Mouse (Mus musculus) naive thymus-derived CD4-positive, alpha-beta T cell, adult 2 months (primary cell): Measurements from ENCODE around the gene Il11ra2.
"Not testable (repeated sequence)": the region's sequence is repeated elsewhere in the genome, so short reads cannot be mapped to it uniquely, and the experiment has no call there.

Experiments
- DNase-seq: peaks from one replicate; pipeline ENCODE4 v3.0.0-alpha.2; 2011; ENCODE audit warnings: low read depth

The Il11ra2 gene

DNA sequence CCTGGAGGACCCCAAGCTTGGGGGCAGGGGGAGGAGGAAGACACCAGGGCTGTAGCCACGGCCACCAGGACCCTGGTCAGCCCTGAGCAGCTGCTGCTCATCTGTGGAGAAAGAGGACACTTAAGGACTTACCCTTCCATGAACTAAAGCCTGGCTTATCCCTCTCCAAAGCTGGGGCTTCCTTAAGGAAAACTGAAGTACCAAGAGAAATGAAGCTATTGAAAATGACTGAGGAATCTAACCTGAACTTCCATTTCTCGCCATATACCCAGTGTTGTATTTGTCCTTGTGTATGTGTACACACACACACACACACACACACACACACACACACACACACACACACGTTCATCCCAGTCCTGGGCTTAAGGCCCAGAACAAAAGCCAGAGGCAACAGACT lies at the start of gene Il11ra2:
Il11ra2 (minus strand) TSS at position 101 of the 400 bp plus-strand sequence.
- DNase-seq = not testable (repeated sequence)

DNA sequence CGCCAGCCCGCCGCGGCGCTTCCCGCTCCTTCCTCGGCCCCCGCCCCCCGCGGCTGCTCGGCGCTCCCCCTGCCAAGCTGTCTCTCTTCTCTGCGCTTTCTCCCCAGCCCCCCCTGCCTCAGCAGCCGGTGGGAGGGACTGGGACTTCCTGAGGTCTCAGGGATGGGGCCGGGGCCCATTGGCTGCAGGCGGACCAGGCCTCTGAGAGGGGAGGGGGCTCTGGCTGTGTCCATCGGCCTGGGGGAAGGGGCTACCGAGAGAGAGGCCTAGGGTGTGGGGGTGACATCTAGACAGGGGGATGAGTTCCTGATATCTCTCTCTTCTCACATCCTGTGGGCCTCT lies 20.5 kb upstream of the Il11ra2 start:
- DNase-seq = not testable (repeated sequence)

DNA sequence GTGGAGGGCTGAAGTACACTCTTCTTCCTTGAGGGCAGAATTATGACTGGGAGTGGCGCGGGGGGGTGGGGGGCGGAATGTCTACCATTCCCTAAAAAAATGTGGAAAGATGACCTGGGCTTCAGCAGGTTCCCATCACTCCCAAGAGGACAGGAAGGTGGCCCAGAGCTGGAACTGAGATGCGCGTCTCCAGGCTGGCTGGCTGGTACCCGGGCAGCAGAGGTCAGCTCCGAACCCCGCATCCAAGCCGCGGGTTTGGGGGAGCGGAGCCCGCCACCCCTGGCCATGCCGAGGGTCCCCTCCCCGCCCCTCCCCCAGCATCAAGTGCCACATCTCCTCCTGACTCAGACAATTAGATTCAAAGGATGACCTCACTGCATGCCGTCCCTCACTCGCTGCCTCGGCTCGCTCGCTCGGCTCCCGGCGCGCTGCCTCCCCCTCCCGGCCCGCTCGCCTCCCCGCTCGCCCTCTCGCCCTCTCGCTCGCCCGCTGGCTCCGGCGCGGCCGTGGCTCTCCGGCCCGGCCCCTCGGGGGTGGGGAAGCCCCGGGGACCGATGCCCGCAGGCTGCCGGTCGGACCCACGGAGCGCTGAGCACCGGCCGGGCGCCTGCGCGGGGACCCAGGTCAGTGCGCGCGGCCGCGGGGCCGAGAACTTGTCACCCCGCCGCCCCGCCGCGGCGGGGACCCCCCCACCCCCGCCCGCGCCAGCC lies 19.9 kb upstream of the Il11ra2 start:
- DNase-seq = not testable (repeated sequence)

DNA sequence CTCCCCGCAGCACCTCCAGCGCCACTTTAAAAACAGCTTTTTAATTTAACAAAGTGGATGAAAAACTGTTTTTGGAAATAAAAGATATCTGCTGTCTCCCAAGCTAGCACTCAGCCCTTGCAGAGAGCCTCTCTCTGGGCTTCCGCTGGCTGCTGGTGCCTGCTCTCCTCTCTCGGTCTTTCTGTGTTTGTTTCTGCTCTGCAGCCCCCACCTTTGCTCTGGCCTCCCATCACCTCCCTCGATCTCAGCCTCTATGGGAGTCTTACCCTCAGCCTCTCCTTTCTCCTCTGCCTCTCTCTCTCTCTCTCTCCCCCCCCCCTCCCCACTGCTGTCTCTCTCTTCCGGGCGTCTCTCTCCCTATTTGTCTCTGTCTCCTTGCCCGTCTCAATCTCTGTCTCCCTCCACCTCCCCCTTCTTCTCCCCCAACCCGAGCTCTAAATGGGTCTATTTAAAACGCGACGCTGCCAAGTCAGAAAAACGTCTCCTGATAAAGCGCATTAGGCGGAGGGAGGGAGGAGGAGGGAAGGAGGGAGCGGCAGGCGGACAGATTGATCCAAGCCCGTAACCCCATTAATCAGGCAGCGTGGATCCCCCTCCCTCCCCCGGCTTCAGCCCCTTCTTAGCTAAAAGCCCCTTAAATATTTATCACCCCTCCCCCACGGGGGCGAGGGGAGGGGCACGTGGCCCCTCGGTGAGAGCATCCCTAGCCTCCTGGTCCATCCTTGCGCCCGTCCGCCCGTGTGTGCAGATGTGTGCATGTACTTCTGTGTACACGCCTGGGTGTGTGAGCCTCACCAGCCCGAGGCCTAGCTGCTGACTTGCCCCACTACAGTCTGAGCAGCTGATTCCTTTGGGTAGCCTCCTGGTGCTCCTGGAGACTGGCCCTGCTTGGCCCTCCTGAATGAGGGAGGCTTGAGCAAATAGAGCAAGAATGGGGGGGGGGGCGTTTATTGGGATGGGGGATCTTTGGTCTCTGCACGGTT lies 19.0 kb upstream of the Il11ra2 start:
- not testable (repeated sequence) for DNase-seq

DNA sequence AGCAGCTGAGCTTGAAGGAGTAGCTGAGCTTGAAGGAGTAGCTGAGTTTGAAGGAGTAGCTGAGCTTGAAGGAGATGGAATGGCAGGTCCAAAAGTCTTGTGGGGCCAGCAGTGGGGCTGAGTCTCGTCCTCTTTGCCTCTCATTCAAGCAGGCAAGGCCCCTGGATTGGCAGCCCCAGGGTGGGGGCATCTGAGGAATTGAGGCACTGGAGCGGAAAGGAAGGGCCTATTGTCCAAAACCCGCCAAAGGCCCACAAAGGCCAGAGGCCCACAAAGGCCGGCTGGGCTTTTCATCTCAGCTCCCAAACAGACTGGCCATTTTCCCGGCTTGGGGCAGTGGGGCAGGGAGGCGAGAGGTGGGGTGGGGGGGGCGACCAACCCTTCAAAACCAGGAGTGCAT lies 17.7 kb upstream of the Il11ra2 start:
- DNase-seq = not testable (repeated sequence)

DNA sequence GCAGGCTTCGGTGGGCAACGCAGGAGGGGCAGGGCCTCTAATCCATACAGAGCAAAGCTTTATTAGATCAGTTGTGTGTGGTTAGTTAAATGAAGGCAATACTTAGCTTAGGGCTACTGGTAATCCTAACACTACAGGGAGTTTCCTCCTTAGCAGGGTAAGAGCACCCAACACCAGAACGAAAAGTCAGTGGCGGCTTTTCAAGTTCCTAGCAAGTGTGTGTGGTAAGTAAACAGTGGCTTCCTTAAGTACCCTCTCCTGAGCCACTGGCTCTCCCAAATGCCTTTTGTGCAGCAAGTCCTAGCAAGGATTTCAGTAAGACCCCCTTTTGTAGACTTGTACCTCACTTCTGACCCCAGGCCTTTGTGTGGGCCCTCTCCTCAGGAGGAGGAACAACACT lies 13.7 kb upstream of the Il11ra2 start:
- DNase-seq = not testable (repeated sequence)

DNA sequence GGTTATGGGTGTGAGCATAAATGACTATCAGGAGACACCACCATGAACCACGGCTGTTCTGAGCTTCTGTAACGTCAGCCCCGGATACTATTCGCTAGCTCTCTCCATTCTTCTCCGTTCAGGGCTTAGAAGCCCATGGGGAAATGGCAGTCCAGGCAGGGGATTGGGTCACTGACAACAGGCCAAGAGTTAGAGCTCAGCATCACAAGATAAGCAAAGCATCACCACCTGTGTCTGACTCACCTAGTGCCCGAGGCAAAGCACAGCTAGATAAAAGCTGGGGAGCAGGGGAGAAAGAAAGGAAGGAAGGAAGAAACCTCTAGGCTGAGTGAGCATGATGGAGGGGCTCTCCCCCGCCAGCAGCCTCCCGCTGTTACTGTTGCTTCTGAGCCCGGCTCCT lies 6.7 kb downstream of the Il11ra2 start, which contains the start of gene Ccl27b:
Ccl27b (plus strand) TSS at position 301 of the 400 bp plus-strand sequence.
- not testable (repeated sequence) for DNase-seq

DNA sequence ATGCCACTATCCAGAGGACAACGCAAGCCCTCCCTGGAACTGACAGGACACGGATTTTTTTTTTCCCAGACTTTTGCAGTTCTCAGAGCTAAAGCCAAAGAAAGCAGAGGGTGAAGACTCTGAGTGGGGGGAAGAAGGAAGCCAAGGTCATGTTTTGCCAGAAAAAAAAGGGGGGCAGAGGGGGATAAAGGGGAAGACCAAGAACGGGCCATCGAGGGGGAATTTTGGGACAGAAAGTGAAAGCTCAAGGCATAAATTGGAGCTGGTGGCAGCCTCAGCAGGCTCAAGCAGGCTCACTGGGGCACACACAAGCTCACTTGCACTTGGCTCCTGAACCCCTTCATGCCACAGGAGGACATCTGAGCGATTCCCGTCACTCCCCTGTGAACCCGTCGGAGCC lies 32.3 kb downstream of the Il11ra2 start, which contains the start of gene Gm2564:
Gm2564 (plus strand) TSS at position 301 of the 400 bp plus-strand sequence.
- DNase-seq = not testable (repeated sequence)

DNA sequence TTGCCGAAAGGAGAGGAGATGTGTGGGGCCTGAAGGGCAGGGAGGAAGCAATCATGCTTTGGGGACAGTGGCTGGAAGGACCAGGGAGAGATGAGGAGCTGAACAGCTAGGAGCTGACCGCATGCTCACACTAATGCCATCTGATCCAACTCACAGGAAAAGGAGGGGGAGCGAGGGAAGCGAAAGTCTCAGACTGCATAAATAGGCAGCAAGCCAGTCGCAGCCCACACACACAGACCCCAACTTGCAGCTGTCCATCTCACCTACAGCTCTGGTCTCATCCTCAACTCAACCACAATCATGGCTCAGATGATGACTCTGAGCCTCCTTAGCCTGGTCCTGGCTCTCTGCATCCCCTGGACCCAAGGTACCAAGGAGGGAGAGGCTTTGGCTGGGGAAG lies 49.8 kb downstream of the Il11ra2 start, which contains the start of gene Gm10591:
Gm10591 (plus strand) TSS at position 301 of the 400 bp plus-strand sequence.
- DNase-seq = not testable (repeated sequence)
